Mouse (Mus musculus) gastrocnemius, postnatal 14 days (tissue): ENCODE data around the gene Sdr39u1. TPM values are rescaled to one million over a fixed set of nuclear protein-coding genes. Genes with fewer than 3 reads are reported as not detected.

ENCODE experiments used
- DNase-seq: peaks from one replicate; pipeline ENCODE4 v3.0.0; 2021; ENCODE audit warnings: mixed read lengths
- intact Hi-C: fragments of 180-260 bp; cut with DNase I; formaldehyde crosslinking; loops from one replicate; pipeline ENCODE4 v1.15.1; 2025; ENCODE audit warnings: low total_unique reads
- total RNA-seq, 2 experiments: library from RNA; stranded (reverse); gene quantifications; 2 replicates each; pipeline ENCODE4 v1.2.3; 2021

Sdr39u1 gene
- total RNA-seq, 2 experiments from 2014 or later, result 82.6 to 85.7 TPM

- intact Hi-C loops, result no loop called here
- peak; percentile 58 for DNase-seq
These were observed 14.3 kb downstream of the Sdr39u1 start for GRCm38 (mm10) chr14:55885791-55886271.

GRCm38 (mm10) chr14:55885114-55885790 lies 14.8 kb downstream of the Sdr39u1 start:
- DNase-seq, result no peak
- intact Hi-C loops, result no loop called here

GRCm38 (mm10) chr14:55884713-55885113 lies 15.4 kb downstream of the Sdr39u1 start, which contains the start of gene Khnyn:
Gene Khnyn, plus strand, starts transcription at chr14:55884947.
- DNase-seq, result peak; percentile 95
- intact Hi-C loops, result no loop called here

- peak; percentile 73 for DNase-seq
- intact Hi-C loops, result no loop called here
These were observed 15.9 kb downstream of the Sdr39u1 start, which contains the start of gene Cbln3 for GRCm38 (mm10) chr14:55884166-55884565. Gene Cbln3, minus strand, starts transcription at chr14:55884392.

- intact Hi-C loops, result no loop called here
- DNase-seq, result no peak
These were observed 16.4 kb downstream of the Sdr39u1 start for GRCm38 (mm10) chr14:55883663-55884062.

GRCm38 (mm10) chr14:55883149-55883661 lies 16.9 kb downstream of the Sdr39u1 start:
- DNase-seq, result no peak
- intact Hi-C loops, result no loop called here

- DNase-seq, result no peak
- intact Hi-C loops, result no loop called here
These were observed 17.9 kb downstream of the Sdr39u1 start for GRCm38 (mm10) chr14:55882171-55882641.

- DNase-seq, result no peak
- intact Hi-C loops, result no loop called here
These were observed 19.1 kb downstream of the Sdr39u1 start for GRCm38 (mm10) chr14:55880982-55881381.

- intact Hi-C loops, result no loop called here
- peak; percentile 61 for DNase-seq
These were observed 20.5 kb downstream of the Sdr39u1 start for GRCm38 (mm10) chr14:55879623-55880022.

GRCm38 (mm10) chr14:55878316-55878940 lies 21.7 kb downstream of the Sdr39u1 start:
- no peak for DNase-seq
- intact Hi-C loops, result no loop called here

GRCm38 (mm10) chr14:55877469-55878315 lies 22.4 kb downstream of the Sdr39u1 start:
- DNase-seq, result no peak
- intact Hi-C loops, result no loop called here

GRCm38 (mm10) chr14:55873714-55874683 lies 26.1 kb downstream of the Sdr39u1 start:
- intact Hi-C loops, result loop anchor here (2.0 kb wide), 1 partner anchor 39 kb away; no protein-coding TSS in a partner anchor
- peak; percentile 71 for DNase-seq

GRCm38 (mm10) chr14:55873242-55873713 lies 26.8 kb downstream of the Sdr39u1 start:
- DNase-seq, result no peak
- intact Hi-C loops, result loop anchor here (2.0 kb wide), 1 partner anchor 40 kb away; no protein-coding TSS in a partner anchor

- intact Hi-C loops, result loop anchor here (2.0 kb wide), 1 partner anchor 40 kb away; no protein-coding TSS in a partner anchor
- no peak for DNase-seq
These were observed 27.5 kb downstream of the Sdr39u1 start for GRCm38 (mm10) chr14:55872551-55872950.

GRCm38 (mm10) chr14:55872039-55872438 lies 28.1 kb downstream of the Sdr39u1 start:
- intact Hi-C loops, result loop anchor here (2.0 kb wide), 1 partner anchor 41 kb away; no protein-coding TSS in a partner anchor
- DNase-seq, result no peak

- no peak for DNase-seq
- intact Hi-C loops, result no loop called here
These were observed 30.6 kb downstream of the Sdr39u1 start for GRCm38 (mm10) chr14:55869538-55869937.

- no peak for DNase-seq
- intact Hi-C loops, result no loop called here
These were observed 31.7 kb downstream of the Sdr39u1 start for GRCm38 (mm10) chr14:55868230-55869026.
